Mouse (Mus musculus): Measurements from ENCODE around the gene Sash1. TPM values are rescaled to one million over a fixed set of nuclear protein-coding genes. Genes with fewer than 3 reads are reported as not detected.

Sash1 gene
- polyA plus RNA-seq, 1 experiment: 23.8 TPM

GRCm38 (mm10) chr10:8770931-8771653 is 114.8 kb downstream of the Sash1 start:
- TF ChIP-seq POLR2A (IDR thresholded peaks at IDR 0.05; ENCODE audit: extremely low read depth, insufficient read depth, low read length) (no peak), CTCF (IDR thresholded peaks at IDR 0.05; ENCODE audit: extremely low read depth, insufficient read depth, low read length) (no peak)
- no peak overlapping the region for H3K27ac ChIP-seq (ENCODE audit: insufficient read depth, low read length)
- no peak overlapping the region for H3K4me3 ChIP-seq (ENCODE audit: insufficient read depth, low read length)
- H3K4me1 ChIP-seq (ENCODE audit: control insufficient read depth, insufficient read depth, low read length): no peaks in the 10 kb centered on the region

- Histone ChIP-seq H3K4me1 (ENCODE audit: control insufficient read depth, insufficient read depth, low read length) (no peaks in the 10 kb centered on the region), H3K4me3 (ENCODE audit: insufficient read depth, low read length) (no peak overlapping the region), H3K27ac (ENCODE audit: insufficient read depth, low read length) (no peak overlapping the region)
- no peak for TF ChIP-seq POLR2A (IDR thresholded peaks at IDR 0.05; ENCODE audit: extremely low read depth, insufficient read depth, low read length)
- TF ChIP-seq CTCF (IDR thresholded peaks at IDR 0.05; ENCODE audit: extremely low read depth, insufficient read depth, low read length): no peak
Measured at GRCm38 (mm10) chr10:8768654-8769053, 117.2 kb downstream of the Sash1 start.

DNA sequence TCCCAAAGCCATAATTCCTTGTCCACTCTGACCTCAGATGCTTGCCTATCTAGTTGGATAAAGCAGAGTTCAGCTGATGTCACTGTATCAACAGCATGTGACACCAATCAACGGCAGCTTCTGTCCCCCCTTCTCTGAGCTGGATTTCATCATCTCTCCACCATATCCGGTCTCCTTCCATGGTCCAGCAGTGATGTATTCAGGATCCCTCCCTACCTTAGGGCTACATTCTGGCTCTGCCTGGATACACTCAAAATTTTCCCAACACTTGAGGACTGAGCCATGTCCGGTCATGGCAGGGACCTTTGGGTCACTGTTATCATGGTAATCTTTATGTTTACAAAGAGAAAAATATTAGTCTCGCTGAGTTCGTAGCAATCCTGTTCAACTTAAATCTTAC is 118.5 kb downstream of the Sash1 start:
- no peak for TF ChIP-seq CTCF (IDR thresholded peaks at IDR 0.05; ENCODE audit: extremely low read depth, insufficient read depth, low read length)
- no peak for TF ChIP-seq POLR2A (IDR thresholded peaks at IDR 0.05; ENCODE audit: extremely low read depth, insufficient read depth, low read length)
- no peaks in the 10 kb centered on the region for H3K4me1 ChIP-seq (ENCODE audit: control insufficient read depth, insufficient read depth, low read length)
- no peak overlapping the region for H3K4me3 ChIP-seq (ENCODE audit: insufficient read depth, low read length)
- H3K27ac ChIP-seq (ENCODE audit: insufficient read depth, low read length): no peak overlapping the region

DNA sequence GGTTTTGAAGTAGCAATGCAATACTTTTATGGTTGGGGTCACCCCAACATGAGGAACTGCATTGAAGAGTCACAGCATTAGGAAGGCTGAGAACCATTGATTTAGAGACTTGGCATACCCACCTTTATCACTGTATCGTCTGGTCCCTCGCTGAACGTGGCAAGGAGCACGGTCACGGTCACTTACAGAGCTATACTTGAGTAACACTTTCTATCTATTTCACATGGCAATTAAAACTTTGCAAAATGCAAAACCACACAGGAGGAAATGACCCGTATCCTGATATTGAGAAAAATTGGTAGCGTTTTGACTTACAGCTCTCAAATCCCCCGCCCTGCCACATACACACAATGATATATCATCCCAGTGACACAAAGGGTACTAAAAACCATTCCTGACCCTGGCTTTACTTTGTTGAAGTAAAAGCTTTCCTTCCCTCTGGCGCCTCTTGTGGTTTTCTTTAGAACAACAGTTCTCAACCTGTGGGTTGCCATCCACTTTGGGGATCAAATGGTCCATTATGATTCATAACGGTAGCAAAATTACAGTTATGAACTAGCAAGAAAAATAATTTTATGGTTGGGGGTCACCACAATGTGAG is 119.8 kb downstream of the Sash1 start:
- H3K27ac ChIP-seq (ENCODE audit: insufficient read depth, low read length): no peak overlapping the region
- no peaks in the 10 kb centered on the region; the same call in 1 of the 2 replicates for H3K4me1 ChIP-seq (ENCODE audit: control insufficient read depth, insufficient read depth, low read length)
- no peak for TF ChIP-seq POLR2A (IDR thresholded peaks at IDR 0.05; ENCODE audit: extremely low read depth, insufficient read depth, low read length)
- 0 out of 2 replicates have a peak, but pooled peaks have one; percentile 11 for TF ChIP-seq CTCF (IDR thresholded peaks at IDR 0.05; ENCODE audit: extremely low read depth, insufficient read depth, low read length)
- H3K4me3 ChIP-seq (ENCODE audit: insufficient read depth, low read length): no peak overlapping the region

DNA sequence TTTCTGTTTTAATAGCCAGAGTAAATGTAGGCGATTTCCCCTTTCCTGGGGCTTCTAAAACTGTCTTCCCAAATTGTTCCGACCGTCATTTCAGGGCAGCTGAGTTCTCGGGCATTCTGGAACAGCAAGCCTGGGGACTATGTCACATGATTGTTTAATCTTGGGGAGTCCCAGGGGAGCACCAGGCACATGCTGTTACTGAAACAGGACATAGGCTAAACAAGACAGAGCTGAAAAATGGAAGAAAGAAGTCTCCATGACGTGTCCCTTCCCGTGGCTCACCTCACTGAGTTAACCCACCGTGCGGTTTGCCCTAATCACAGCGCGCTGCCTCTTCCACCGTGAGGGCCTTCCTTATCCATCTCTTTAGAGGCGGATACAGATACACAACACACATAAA is 123.1 kb downstream of the Sash1 start:
- Histone ChIP-seq H3K4me1 (ENCODE audit: control insufficient read depth, insufficient read depth, low read length) (peaks cover 3% of the 10 kb centered on the region), H3K27ac (ENCODE audit: insufficient read depth, low read length) (no peak overlapping the region), H3K4me3 (ENCODE audit: insufficient read depth, low read length) (no peak overlapping the region)
- TF ChIP-seq CTCF (IDR thresholded peaks at IDR 0.05; ENCODE audit: extremely low read depth, insufficient read depth, low read length) (no peak), POLR2A (IDR thresholded peaks at IDR 0.05; ENCODE audit: extremely low read depth, insufficient read depth, low read length) (no peak)

- Histone ChIP-seq H3K27ac (ENCODE audit: insufficient read depth, low read length) (no peak overlapping the region), H3K4me3 (ENCODE audit: insufficient read depth, low read length) (no peak overlapping the region), H3K4me1 (ENCODE audit: control insufficient read depth, insufficient read depth, low read length) (peaks cover 3% of the 10 kb centered on the region)
- TF ChIP-seq POLR2A (IDR thresholded peaks at IDR 0.05; ENCODE audit: extremely low read depth, insufficient read depth, low read length) (no peak), CTCF (IDR thresholded peaks at IDR 0.05; ENCODE audit: extremely low read depth, insufficient read depth, low read length) (no peak)
Measured at GRCm38 (mm10) chr10:8762209-8762701, 123.6 kb downstream of the Sash1 start.

DNA sequence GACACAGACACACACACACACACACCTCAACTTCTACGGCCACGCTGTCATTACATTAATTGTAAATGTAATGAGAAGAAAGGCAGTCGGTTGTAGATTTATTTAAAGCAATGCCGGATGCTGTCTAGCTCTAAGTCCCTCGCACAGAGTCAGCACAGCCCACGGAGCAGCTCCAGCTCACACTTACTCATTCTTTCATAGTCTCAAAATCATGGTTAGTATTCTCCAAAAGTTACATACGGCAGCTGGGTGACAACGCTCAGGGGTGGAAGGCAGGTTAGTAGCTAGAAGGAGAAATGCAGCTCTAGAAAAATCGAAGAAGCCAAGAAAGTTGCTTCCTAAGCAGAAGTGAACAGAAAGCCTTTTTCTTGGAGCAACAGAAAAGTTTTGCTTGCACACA is 124.2 kb downstream of the Sash1 start:
- Histone ChIP-seq H3K27ac (ENCODE audit: insufficient read depth, low read length) (no peak overlapping the region), H3K4me1 (ENCODE audit: control insufficient read depth, insufficient read depth, low read length) (peaks cover 3% of the 10 kb centered on the region), H3K4me3 (ENCODE audit: insufficient read depth, low read length) (no peak overlapping the region)
- no peak for TF ChIP-seq POLR2A (IDR thresholded peaks at IDR 0.05; ENCODE audit: extremely low read depth, insufficient read depth, low read length)
- TF ChIP-seq CTCF (IDR thresholded peaks at IDR 0.05; ENCODE audit: extremely low read depth, insufficient read depth, low read length): no peak

- TF ChIP-seq CTCF (IDR thresholded peaks at IDR 0.05; ENCODE audit: extremely low read depth, insufficient read depth, low read length) (no peak), POLR2A (IDR thresholded peaks at IDR 0.05; ENCODE audit: extremely low read depth, insufficient read depth, low read length) (no peak)
- Histone ChIP-seq H3K4me3 (ENCODE audit: insufficient read depth, low read length) (no peak overlapping the region), H3K27ac (ENCODE audit: insufficient read depth, low read length) (no peak overlapping the region), H3K4me1 (ENCODE audit: control insufficient read depth, insufficient read depth, low read length) (peaks cover 3% of the 10 kb centered on the region)
Measured at GRCm38 (mm10) chr10:8760598-8760997, 125.3 kb downstream of the Sash1 start.

- TF ChIP-seq CTCF (IDR thresholded peaks at IDR 0.05; ENCODE audit: extremely low read depth, insufficient read depth, low read length) (no peak), POLR2A (IDR thresholded peaks at IDR 0.05; ENCODE audit: extremely low read depth, insufficient read depth, low read length) (no peak)
- peaks cover 3% of the 10 kb centered on the region for H3K4me1 ChIP-seq (ENCODE audit: control insufficient read depth, insufficient read depth, low read length)
Measured at GRCm38 (mm10) chr10:8759228-8759627, 126.6 kb downstream of the Sash1 start.

DNA sequence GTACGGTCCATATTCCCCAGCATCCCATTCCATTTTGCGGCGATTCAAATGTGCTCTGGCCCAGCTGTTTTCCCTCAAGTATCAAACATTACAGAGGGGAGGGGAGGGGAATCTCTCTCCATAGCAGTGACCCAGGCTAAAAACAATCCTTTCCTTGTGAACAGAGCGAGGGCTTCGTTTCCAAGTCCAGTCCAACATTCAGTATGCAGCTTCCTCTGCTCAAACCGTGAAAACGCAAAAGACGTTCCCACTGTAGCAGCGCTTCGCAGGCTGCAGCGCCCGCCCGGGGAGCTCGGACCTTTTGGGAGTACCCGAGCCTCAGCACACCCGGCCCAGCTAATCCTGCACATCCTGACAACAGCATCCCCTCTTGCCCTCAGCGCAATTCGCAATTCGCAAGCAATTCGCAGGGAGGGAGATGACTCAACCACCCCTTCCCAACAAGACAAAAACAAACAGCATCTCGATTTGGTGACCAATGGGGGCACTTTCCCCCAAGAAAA is 128.4 kb downstream of the Sash1 start:
- TF ChIP-seq POLR2A (IDR thresholded peaks at IDR 0.05; ENCODE audit: extremely low read depth, insufficient read depth, low read length) (no peak), CTCF (IDR thresholded peaks at IDR 0.05; ENCODE audit: extremely low read depth, insufficient read depth, low read length) (no peak)
- Histone ChIP-seq H3K27ac (ENCODE audit: insufficient read depth, low read length) (peak overlapping the region; percentile 78), H3K4me3 (ENCODE audit: insufficient read depth, low read length) (no peak overlapping the region), H3K4me1 (ENCODE audit: control insufficient read depth, insufficient read depth, low read length) (peaks cover 3% of the 10 kb centered on the region)

More at GRCm38 (mm10) chr10:8759228-8759627, 126.6 kb downstream of the Sash1 start:
- H3K4me3 ChIP-seq (ENCODE audit: insufficient read depth, low read length): no peak overlapping the region
- no peak overlapping the region for H3K27ac ChIP-seq (ENCODE audit: insufficient read depth, low read length)

All from cortical plate, adult 2 months (tissue).